Mouse (Mus musculus) MEL (cell line): ENCODE measurements around the gene Upk2.

ENCODE experiments used
- BHLHE40 ChIP-seq: IDR thresholded peaks from 2 replicates; pipeline ENCODE4 v1.6.1; 2012; ENCODE audit warnings: low read depth, mild to moderate bottlenecking, inconsistent platforms, low read length, improper control_type of control experiment, borderline replicate concordance
- CTCF ChIP-seq, 3 experiments: IDR thresholded peaks in 2 of 3; conservative IDR thresholded peaks in 1 of 3; 2 replicates each; pipeline ENCODE4 v1.5.1; 2011 to 2012; ENCODE audit warnings: low read length in 3 of 3, low read depth in 2 of 3, mild to moderate bottlenecking in 2 of 3, improper control_type of control experiment in 1 of 3, inconsistent platforms in 1 of 3, mixed read lengths in 1 of 3, moderate library complexity in 1 of 3; ENCODE audit not compliant: control insufficient read depth in 1 of 3, insufficient read depth in 1 of 3, poor library complexity in 1 of 3, severe bottlenecking in 1 of 3
- E2F4 ChIP-seq: IDR thresholded peaks from 2 replicates; pipeline ENCODE4 v1.6.1; 2011; ENCODE audit warnings: low read depth, low read length, improper control_type of control experiment, borderline replicate concordance
- EP300 ChIP-seq, 2 experiments: IDR thresholded peaks; 2 replicates each; pipeline ENCODE4 v1.6.1; 2011; ENCODE audit warnings: improper control_type of control experiment in 2 of 2, low read length in 2 of 2, low read depth in 1 of 2, mild to moderate bottlenecking in 1 of 2
- GABPA ChIP-seq: IDR thresholded peaks from 2 replicates; pipeline ENCODE4 v1.6.1; 2012; ENCODE audit warnings: low read depth, mild to moderate bottlenecking, inconsistent platforms, low read length, improper control_type of control experiment, moderate library complexity
- GATA1 ChIP-seq: IDR thresholded peaks from 2 replicates; pipeline ENCODE4 v1.6.1; 2011; ENCODE audit warnings: low read depth, low read length, improper control_type of control experiment
- HCFC1 ChIP-seq: IDR thresholded peaks from 2 replicates; pipeline ENCODE4 v1.6.1; 2012; ENCODE audit warnings: low read depth, mild to moderate bottlenecking, inconsistent platforms, low read length, improper control_type of control experiment, moderate library complexity
- POLR2A ChIP-seq, 2 experiments: IDR thresholded peaks; 2 replicates each; pipeline ENCODE4 v1.6.1; 2011 to 2012; ENCODE audit warnings: low read length in 2 of 2, mild to moderate bottlenecking in 2 of 2, control low read depth in 1 of 2, improper control_type of control experiment in 1 of 2, low read depth in 1 of 2, moderate library complexity in 1 of 2; ENCODE audit not compliant: control insufficient read depth in 1 of 2, insufficient read depth in 1 of 2, poor library complexity in 1 of 2
- SIN3A ChIP-seq: IDR thresholded peaks from 2 replicates; pipeline ENCODE4 v1.6.1; 2012; ENCODE audit warnings: low read length, improper control_type of control experiment, inconsistent platforms
- TBP ChIP-seq: IDR thresholded peaks from 2 replicates; pipeline ENCODE4 v1.8.0; 2011; ENCODE audit warnings: low read depth, low read length, improper control_type of control experiment
- USF1 ChIP-seq: IDR thresholded peaks from 2 replicates; pipeline ENCODE4 v1.6.1; 2014; ENCODE audit warnings: low read depth, mild to moderate bottlenecking, inconsistent platforms, low read length, improper control_type of control experiment, moderate library complexity
- ZC3H11A ChIP-seq: IDR thresholded peaks from 2 replicates; pipeline ENCODE4 v1.6.1; 2012; ENCODE audit warnings: low read depth, mild to moderate bottlenecking, inconsistent platforms, low read length, improper control_type of control experiment
- ZKSCAN1 ChIP-seq: IDR thresholded peaks from 2 replicates; pipeline ENCODE4 v1.6.1; 2012; ENCODE audit warnings: low read depth, mild to moderate bottlenecking, inconsistent platforms, low read length, improper control_type of control experiment, moderate library complexity
- ZNF384 ChIP-seq: IDR thresholded peaks from 2 replicates; pipeline ENCODE4 v1.6.1; 2012; ENCODE audit warnings: low read depth, mild to moderate bottlenecking, inconsistent platforms, low read length, improper control_type of control experiment

DNA sequence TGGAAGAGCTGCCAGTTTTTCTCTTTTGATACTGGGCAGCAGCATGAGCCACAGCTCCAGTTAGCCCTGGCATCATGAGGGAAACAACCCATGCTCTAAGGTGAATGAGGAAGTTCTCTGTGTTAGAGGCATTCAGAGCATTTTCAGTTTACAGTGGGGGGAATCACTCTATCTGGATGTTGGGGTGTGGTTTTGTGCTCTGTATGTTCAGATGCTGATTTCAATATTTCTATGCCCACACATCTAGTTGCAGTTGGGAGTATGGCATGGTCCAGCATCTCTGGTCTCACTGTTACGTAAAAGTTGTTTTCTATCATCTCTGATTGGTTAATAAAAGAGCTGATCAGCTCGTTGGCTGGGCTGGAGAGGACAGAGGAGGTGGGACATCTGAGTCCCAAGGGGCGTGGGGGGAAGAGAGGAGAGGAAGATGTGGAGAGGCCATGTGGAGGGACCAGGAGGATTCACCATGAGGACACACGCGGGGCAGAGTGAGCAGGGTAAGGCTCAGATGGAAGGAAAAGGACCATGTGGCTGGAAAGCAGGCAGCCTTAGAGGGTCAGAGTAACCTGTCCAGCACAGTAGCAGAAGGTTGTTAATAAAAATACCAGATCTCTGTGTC is 34.4 kb downstream of the Upk2 start:
- TF ChIP-seq POLR2A (IDR thresholded peaks at IDR 0.05; ENCODE audit: control insufficient read depth in 1 of 2, insufficient read depth in 1 of 2, low read depth in 1 of 2, low read length in 2 of 2, poor library complexity in 1 of 2) (peak; percentile 26 to 61; a peak in 2 of 4 replicates), HCFC1 (no peak), GATA1 (peak; percentile 37; the same call in 1 of the 2 replicates), BHLHE40 (no peak), CTCF (IDR thresholded peaks at IDR 0.05 in 2 of 3, conservative IDR thresholded peaks at IDR 0.05 in 1 of 3; ENCODE audit: control insufficient read depth in 1 of 3, insufficient read depth in 1 of 3, low read depth in 2 of 3, low read length in 3 of 3, poor library complexity in 1 of 3, severe bottlenecking in 1 of 3) (no peak), ZKSCAN1 (no peak), ZC3H11A (no peak), EP300 (IDR thresholded peaks at IDR 0.05; ENCODE audit: low read depth in 1 of 2, low read length in 2 of 2) (peak in 1 of 2 experiments; percentile 46; a peak in 2 of 4 replicates), USF1 (no peak), ZNF384 (no peak), GABPA (no peak), TBP (peak; percentile 70), E2F4 (no peak), SIN3A (peak; percentile 51)
